Mouse (Mus musculus): ENCODE measurements at regions not wholly inside any gene's neighbourhood (a gene's known extent, or its start where the extent isn't known, plus 50 kb on each side); places are given as distances from the start of the nearest gene placed in this dataset.

- peak; percentile 13 for DNase-seq (ENCODE audit: low read depth, low spot score)
Observed at GRCm38 (mm10) chr2:83224018-83224417, 280.6 kb downstream of the Fsip2 start.

GRCm38 (mm10) chr2:83226198-83226597, 282.8 kb downstream of the Fsip2 start:
- no peak for DNase-seq (ENCODE audit: low read depth, low spot score)

GRCm38 (mm10) chr2:83251173-83252101, 308.0 kb downstream of the Fsip2 start:
- no peak for DNase-seq (ENCODE audit: low read depth, low spot score)

GRCm38 (mm10) chr2:83256811-83257321, 313.4 kb downstream of the Fsip2 start:
- DNase-seq (ENCODE audit: low read depth, low spot score), result no peak

GRCm38 (mm10) chr2:83258613-83259012, 315.2 kb downstream of the Fsip2 start:
- no peak for DNase-seq (ENCODE audit: low read depth, low spot score)

GRCm38 (mm10) chr2:83303515-83303914, 340.7 kb upstream of the Zc3h15 start:
- no peak for DNase-seq (ENCODE audit: low read depth, low spot score)

- DNase-seq (ENCODE audit: low read depth, low spot score), result no peak
Observed at GRCm38 (mm10) chr2:83332056-83332769, 312.0 kb upstream of the Zc3h15 start.

GRCm38 (mm10) chr2:83332770-83333157, 311.5 kb upstream of the Zc3h15 start:
- peak; percentile 58 for DNase-seq (ENCODE audit: low read depth, low spot score)

GRCm38 (mm10) chr2:83337364-83337763, 306.9 kb upstream of the Zc3h15 start:
- peak; percentile 26 for DNase-seq (ENCODE audit: low read depth, low spot score)

GRCm38 (mm10) chr2:83340168-83340567, 304.1 kb upstream of the Zc3h15 start:
- no peak for DNase-seq (ENCODE audit: low read depth, low spot score)

Data from telencephalon, adult 2 months (tissue).